In genomic region chr8:17664371-17665141, GRCm38 (mm10) we compare ENCODE assay signal across 9 mouse cellular contexts.
DNase-seq lines count a peak whose midpoint lies in the region; ATAC-seq and TF ChIP-seq lines count a peak whose summit lies in the region.
"Had no signal": no experiment of that assay in that cellular context is flagged by ENCODE, and none has a peak within 500 bp of the region (broad histone marks: within the 10 kb centered on the region; RNA-seq: fewer than 3 reads in every experiment).

No protein-coding gene starts in this region.

- intact Hi-C loops in gastrocnemius, adult 2 months (cut with DNase I), result no loop called here

- no peak overlapping the region for H3K4me2 ChIP-seq in hindbrain, embryonic 16.5 days (ENCODE audit: low read length)
- H3K4me2 ChIP-seq: embryonic facial prominence, embryonic 13.5 days had no signal

- H3K27ac ChIP-seq in gastrocnemius, adult 2 months, result no peak overlapping the region
- H3K27ac ChIP-seq in hindbrain, embryonic 16.5 days (ENCODE audit: low read depth, low read length), result peak overlapping the region; percentile 64
- H3K27ac ChIP-seq: embryonic facial prominence, embryonic 13.5 days had no signal

- DNase-seq in gastrocnemius, postnatal 10 days, result peak; percentile 4
- no peak for DNase-seq in gastrocnemius, adult 2 months
- DNase-seq in cerebellum, postnatal 10 days, result peak; percentile 82 to 85
- DNase-seq in lung, postnatal 14 days, result peak; percentile 46
- DNase-seq in thymus, postnatal 14 days, result no peak
- no peak for DNase-seq in urinary bladder, postnatal 10 days (ENCODE audit: low spot score)

- H3K4me1 ChIP-seq in hindbrain, embryonic 16.5 days (ENCODE audit: control insufficient read depth, insufficient read depth, low read depth, low read length), result no peaks in the 10 kb centered on the region; the same call in 1 of the 2 replicates
- H3K4me1 ChIP-seq: embryonic facial prominence, embryonic 13.5 days had no signal

- H3K9me3 ChIP-seq in hindbrain, embryonic 16.5 days (ENCODE audit: control insufficient read depth, low read length), result no peaks in the 10 kb centered on the region
- H3K9me3 ChIP-seq: embryonic facial prominence, embryonic 13.5 days had no signal

- H3K36me3 ChIP-seq in hindbrain, embryonic 16.5 days (ENCODE audit: control insufficient read depth, insufficient read depth, low read length), result no peaks in the 10 kb centered on the region
- H3K36me3 ChIP-seq: embryonic facial prominence, embryonic 13.5 days had no signal

- WGBS in hindbrain, embryonic 16.5 days, result 30% methylated on average over 6 of the region's 6 CpGs

- H3K9ac ChIP-seq in hindbrain, embryonic 16.5 days (ENCODE audit: low read depth, low read length), result no peak overlapping the region
- H3K9ac ChIP-seq: embryonic facial prominence, embryonic 13.5 days had no signal

- H3K27me3 ChIP-seq in hindbrain, embryonic 16.5 days (replicated peaks; ENCODE audit: control insufficient read depth, insufficient read depth, low read length), result no peaks in the 10 kb centered on the region
- H3K27me3 ChIP-seq: embryonic facial prominence, embryonic 13.5 days had no signal

- peak; percentile 94 for ATAC-seq in hindbrain, embryonic 16.5 days
- ATAC-seq in erythroblast, adult 5-6 weeks (replicated peaks; ENCODE audit: low FRiP score, poor library complexity, severe bottlenecking), result no peak

- no peak overlapping the region for H3K4me3 ChIP-seq in gastrocnemius, adult 2 months
- H3K4me3 ChIP-seq in hindbrain, embryonic 16.5 days (ENCODE audit: low read length), result no peak overlapping the region
- H3K4me3 ChIP-seq: embryonic facial prominence, embryonic 13.5 days had no signal

- no peak for TF ChIP-seq CTCF in gastrocnemius, adult 2 months (IDR thresholded peaks at IDR 0.05)

Comparison
In these comparisons a context has a peak if more than half of its experiments do, and no peak if none do; other contexts are left out.
1. DNase-seq: peak in gastrocnemius, postnatal 10 days (single experiment), cerebellum, postnatal 10 days (2 of 2) and lung, postnatal 14 days (single experiment); none in gastrocnemius, adult 2 months (single experiment), thymus, postnatal 14 days (single experiment) and urinary bladder, postnatal 10 days (single experiment).